Mouse (Mus musculus) erythroid progenitor cell, adult 5-6 weeks (primary cell): ENCODE measurements around the gene Pam. TPM values are rescaled to one million over a fixed set of nuclear protein-coding genes. Genes with fewer than 3 reads are reported as not detected.

Experiments used
- ATAC-seq: replicated peaks from 2 replicates; pipeline ENCODE4 v1.8.0; 2016; ENCODE audit warnings: moderate number of reproducible peaks, mild to moderate bottlenecking, moderate TSS enrichment, inconsistent platforms; ENCODE audit not compliant: poor library complexity, low FRiP score, severe bottlenecking
- total RNA-seq, 2 experiments: library from RNA; stranded (forward) in 1 of 2; stranded (reverse) in 1 of 2; fragments of 150-400 nt in 1 of 2; fragments of 186-747, 209-891 nt in 1 of 2; gene quantifications; 2 replicates each; pipeline versions ENCODE4 v1.2.3 to v1.2.4; 2015 to 2017; ENCODE audit warnings: low replicate concordance in 2 of 2

The Pam gene
- total RNA-seq, 2 experiments from 2014 or later: 0.42 TPM; not detected in 1

- no peak for ATAC-seq
These were observed 168.7 kb downstream of the Pam start for GRCm38 (mm10) chr1:97926789-97927188.

GRCm38 (mm10) chr1:97926017-97926540 is 169.4 kb downstream of the Pam start:
- no peak for ATAC-seq

- ATAC-seq: no peak
These were observed 173.1 kb downstream of the Pam start for GRCm38 (mm10) chr1:97922395-97922794.

DNA sequence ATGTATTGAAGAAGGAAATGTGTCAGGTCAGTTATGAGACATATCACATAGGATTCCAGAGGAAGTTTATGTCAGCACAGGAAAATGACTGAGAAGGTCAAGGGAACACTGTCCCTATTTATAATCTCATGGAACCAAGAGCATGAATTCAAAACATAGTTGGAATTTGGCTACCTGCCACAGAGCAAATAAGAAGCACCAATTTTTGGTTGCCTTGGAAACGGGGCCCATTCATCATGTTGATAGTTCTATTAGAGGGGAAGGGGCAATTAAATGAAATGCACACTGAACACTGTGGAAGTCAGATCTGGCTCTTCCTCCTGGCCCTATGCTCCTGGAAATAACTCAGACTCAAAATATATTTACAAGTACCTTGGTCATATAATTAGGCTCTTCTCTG is 173.6 kb downstream of the Pam start:
- no peak for ATAC-seq

- no peak for ATAC-seq
These were observed 177.0 kb downstream of the Pam start for GRCm38 (mm10) chr1:97918495-97918894.

- no peak for ATAC-seq
These were observed 178.5 kb downstream of the Pam start for GRCm38 (mm10) chr1:97916971-97917234.

- ATAC-seq: no peak
These were observed 179.1 kb downstream of the Pam start for GRCm38 (mm10) chr1:97916218-97916970.

DNA sequence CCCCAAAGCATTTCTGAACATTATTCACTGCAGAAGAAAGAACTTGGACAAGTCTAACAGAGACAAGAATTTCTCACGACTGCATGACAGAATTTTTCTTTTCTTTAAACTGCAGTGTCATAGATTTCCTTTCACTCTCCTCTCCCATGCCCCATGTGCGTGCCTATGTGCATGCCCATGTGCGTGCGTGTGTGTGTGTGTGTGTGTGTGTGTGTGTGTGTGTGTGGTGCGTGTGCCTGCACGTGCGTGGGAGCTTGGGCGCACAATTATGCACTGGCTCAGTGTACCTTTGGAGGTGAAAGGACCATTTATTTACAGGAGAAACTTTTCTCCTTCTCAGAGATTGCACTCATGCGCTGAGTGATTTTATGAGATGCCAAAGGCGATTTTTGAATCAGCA is 179.7 kb downstream of the Pam start:
- no peak for ATAC-seq

DNA sequence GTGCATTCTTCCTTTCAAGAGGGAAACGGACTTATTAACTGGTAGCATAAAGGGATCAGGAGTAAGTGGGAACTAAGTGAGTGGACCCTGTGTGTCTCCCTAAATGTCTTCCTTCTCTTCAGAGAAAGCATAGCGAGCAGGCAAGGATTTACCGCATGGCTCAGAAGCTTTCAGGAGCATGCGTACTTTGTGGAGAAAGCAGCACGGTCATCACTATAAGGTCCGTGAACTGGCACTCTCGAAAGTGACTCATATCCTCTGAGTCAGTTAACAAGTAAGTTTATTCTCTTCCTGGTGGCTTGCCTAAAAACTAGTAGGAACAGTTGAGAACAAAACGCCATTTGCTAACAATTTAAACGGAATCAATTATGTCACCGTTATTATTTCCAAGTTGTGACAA is 184.6 kb downstream of the Pam start:
- ATAC-seq: no peak

DNA sequence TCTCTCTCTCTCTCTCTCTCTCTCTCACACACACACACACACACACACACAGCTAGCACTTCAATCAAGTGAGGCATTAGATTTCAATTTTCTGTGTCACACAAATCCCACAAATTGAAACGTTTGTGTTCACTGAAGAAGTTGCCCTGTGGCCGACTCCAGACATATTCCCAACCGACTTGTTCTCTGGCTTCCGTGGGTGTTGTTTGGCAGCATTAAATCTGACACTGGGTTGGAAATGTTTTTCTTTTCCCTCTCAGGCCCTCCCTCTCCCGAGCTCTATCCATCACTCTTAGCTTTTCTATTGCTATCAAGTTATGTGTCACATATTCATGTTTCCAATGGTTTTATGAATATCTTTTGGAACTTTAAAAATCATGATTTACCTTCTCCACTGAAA is 185.9 kb downstream of the Pam start:
- ATAC-seq: no peak

DNA sequence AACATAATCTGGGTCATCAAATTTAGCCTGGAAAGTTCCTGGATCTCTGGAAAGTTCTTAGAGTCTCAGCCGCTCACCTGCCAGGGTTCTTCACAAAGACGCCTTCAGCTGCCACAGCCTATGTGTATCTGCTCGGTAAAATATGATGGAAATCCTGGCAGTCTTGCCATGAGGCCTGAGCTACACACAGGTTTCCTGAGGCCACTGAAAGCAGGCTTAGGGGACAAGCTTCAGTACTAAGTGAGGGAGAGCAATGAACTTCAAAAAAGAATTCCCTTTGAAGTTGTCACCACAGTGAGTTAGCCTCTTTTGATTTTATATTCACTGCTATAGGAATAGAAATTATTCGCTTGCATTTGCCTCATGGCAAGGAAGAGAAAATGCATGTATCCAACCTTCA is 186.7 kb downstream of the Pam start:
- ATAC-seq: no peak

GRCm38 (mm10) chr1:97903912-97904460 is 191.5 kb downstream of the Pam start:
- ATAC-seq: no peak

- ATAC-seq: no peak
These were observed 192.6 kb downstream of the Pam start for GRCm38 (mm10) chr1:97902830-97903229.

DNA sequence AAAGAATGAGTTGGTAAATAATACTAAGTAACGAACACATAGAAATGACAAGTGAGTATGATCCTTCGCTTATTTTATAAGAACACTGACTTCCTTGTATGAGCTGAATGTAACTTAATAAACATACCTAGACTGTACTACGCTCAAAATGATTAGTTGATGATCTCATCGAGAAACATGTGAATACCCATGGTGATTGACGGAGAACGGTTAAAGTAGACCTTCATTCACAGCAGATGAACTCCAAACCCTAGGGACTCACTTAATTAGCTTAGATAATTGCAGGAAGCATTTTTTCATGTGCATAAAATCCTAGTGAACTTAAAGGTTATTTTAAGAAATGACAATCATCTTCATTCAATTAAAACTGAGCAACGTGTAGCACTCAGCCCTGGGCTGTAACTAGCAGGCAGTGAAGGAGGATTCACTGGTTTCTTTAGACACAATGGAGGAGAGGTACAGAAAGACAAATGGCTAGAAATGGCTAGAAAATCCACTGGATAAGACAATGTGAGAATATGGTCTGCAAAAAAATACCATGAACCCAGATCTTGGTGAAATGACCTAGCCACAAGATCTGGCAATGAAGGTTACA is 194.8 kb downstream of the Pam start:
- no peak for ATAC-seq

GRCm38 (mm10) chr1:97887511-97887910 is 207.9 kb downstream of the Pam start:
- ATAC-seq: no peak

DNA sequence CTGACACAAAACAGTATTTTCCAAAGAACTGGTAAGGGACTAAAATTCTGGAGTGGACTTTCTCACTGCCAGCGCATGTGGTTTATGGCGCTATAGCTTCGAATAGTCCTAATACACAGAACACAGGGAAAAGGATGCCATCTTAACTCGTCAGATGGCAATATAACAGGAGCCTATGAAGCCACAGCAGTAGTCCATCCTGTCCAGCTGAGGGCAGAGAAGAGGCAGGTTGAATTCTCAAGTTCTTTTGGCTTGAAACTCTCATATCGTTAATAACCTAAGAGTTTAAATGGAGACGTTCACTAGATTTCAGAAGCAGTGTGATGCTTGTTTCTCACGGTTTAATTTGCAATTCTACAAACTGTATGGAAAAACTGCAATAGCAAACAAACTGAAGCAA is 211.9 kb downstream of the Pam start:
- no peak for ATAC-seq

GRCm38 (mm10) chr1:97877037-97877436 is 218.4 kb downstream of the Pam start:
- ATAC-seq: no peak

GRCm38 (mm10) chr1:97873490-97874054 is 221.9 kb downstream of the Pam start:
- no peak for ATAC-seq

GRCm38 (mm10) chr1:97872493-97872892 is 223.0 kb downstream of the Pam start:
- ATAC-seq: no peak

DNA sequence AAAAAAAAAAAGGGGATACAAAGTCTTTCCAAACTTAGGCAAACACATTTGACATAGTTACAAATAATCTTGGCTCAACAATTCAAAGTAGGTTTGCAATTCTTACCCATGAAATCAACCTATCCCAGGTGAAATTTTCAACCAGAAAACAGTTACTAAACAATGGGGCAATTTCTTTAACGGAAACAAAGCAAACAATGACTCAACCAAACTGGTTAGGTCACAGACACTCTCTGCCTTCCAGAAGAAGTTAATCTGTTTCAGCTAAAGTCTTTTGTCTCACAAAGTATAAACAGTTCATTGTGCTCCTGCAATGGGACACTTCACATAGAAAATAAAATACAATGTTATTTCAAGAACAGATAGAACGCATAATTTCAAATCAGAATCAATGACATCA is 223.4 kb downstream of the Pam start:
- ATAC-seq: no peak

GRCm38 (mm10) chr1:97864135-97864534 is 231.3 kb downstream of the Pam start:
- no peak for ATAC-seq
